Mouse (Mus musculus) MEL (cell line): ENCODE results near the gene Ttll11. TPM values are rescaled to one million over a fixed set of nuclear protein-coding genes. Genes with fewer than 3 reads are reported as not detected.

Experiments used
- DNase-seq: peaks from one replicate; pipeline ENCODE4 v3.0.0; 2011; ENCODE audit warnings: low read depth, low spot score
- H3K27ac ChIP-seq: 2 replicates; pipeline ENCODE4 v1.5.1; 2012; ENCODE audit warnings: low read depth, mild to moderate bottlenecking, control low read depth, low read length, moderate library complexity; ENCODE audit not compliant: control insufficient read depth
- H3K27me3 ChIP-seq, 2 experiments: fragments of 150-350 bp in 1 of 2; sonication (generic) in 1 of 2; 2 replicates each; pipeline ENCODE4 v1.6.1; 2012; ENCODE audit warnings: low read length in 2 of 2, mild to moderate bottlenecking in 2 of 2, improper control_type of control experiment in 1 of 2, moderate library complexity in 1 of 2; ENCODE audit not compliant: insufficient read depth in 2 of 2, control insufficient read depth in 1 of 2
- H3K36me3 ChIP-seq, 2 experiments: 2 replicates each; pipeline ENCODE4 v1.6.1; 2012 to 2014; ENCODE audit warnings: low read length in 2 of 2, improper control_type of control experiment in 1 of 2, inconsistent platforms in 1 of 2, mild to moderate bottlenecking in 1 of 2; ENCODE audit not compliant: insufficient read depth in 2 of 2, control insufficient read depth in 1 of 2
- H3K4me1 ChIP-seq, 2 experiments: fragments of 150-350 bp in 1 of 2; sonication (generic) in 1 of 2; 2 replicates each; pipeline ENCODE4 v1.6.1; 2012; ENCODE audit warnings: low read length in 2 of 2, improper control_type of control experiment in 1 of 2, mild to moderate bottlenecking in 1 of 2; ENCODE audit not compliant: insufficient read depth in 2 of 2, control insufficient read depth in 1 of 2
- H3K4me3 ChIP-seq, 2 experiments: fragments of 150-350 bp in 1 of 2; sonication (generic) in 1 of 2; 2 replicates each; pipeline ENCODE4 v1.5.1; 2012; ENCODE audit warnings: low read depth in 2 of 2, low read length in 2 of 2, mild to moderate bottlenecking in 2 of 2, moderate library complexity in 2 of 2, control low read depth in 1 of 2, improper control_type of control experiment in 1 of 2; ENCODE audit not compliant: control insufficient read depth in 1 of 2, insufficient read depth in 1 of 2
- H3K79me2 ChIP-seq: 2 replicates; pipeline ENCODE4 v1.6.1; 2012; ENCODE audit warnings: mild to moderate bottlenecking, low read length, moderate library complexity; ENCODE audit not compliant: control insufficient read depth, poor library complexity, insufficient read depth
- H3K9ac ChIP-seq: 2 replicates; pipeline ENCODE4 v1.6.1; 2012; ENCODE audit warnings: low read depth, mild to moderate bottlenecking, control low read depth, low read length, moderate library complexity; ENCODE audit not compliant: control insufficient read depth, poor library complexity, severe bottlenecking
- H3K9me3 ChIP-seq: fragments of 150-350 bp; sonication (generic); replicated peaks from 2 replicates; pipeline ENCODE4 v1.6.1; 2012; ENCODE audit warnings: mild to moderate bottlenecking, low read length, improper control_type of control experiment, moderate library complexity; ENCODE audit not compliant: insufficient read depth
- CTCF ChIP-seq, 3 experiments: IDR thresholded peaks in 2 of 3; conservative IDR thresholded peaks in 1 of 3; 2 replicates each; pipeline ENCODE4 v1.5.1; 2011 to 2012; ENCODE audit warnings: low read length in 3 of 3, low read depth in 2 of 3, mild to moderate bottlenecking in 2 of 3, improper control_type of control experiment in 1 of 3, inconsistent platforms in 1 of 3, mixed read lengths in 1 of 3, moderate library complexity in 1 of 3; ENCODE audit not compliant: control insufficient read depth in 1 of 3, insufficient read depth in 1 of 3, poor library complexity in 1 of 3, severe bottlenecking in 1 of 3
- E2F4 ChIP-seq: IDR thresholded peaks from 2 replicates; pipeline ENCODE4 v1.6.1; 2011; ENCODE audit warnings: low read depth, low read length, improper control_type of control experiment, borderline replicate concordance
- ELF1 ChIP-seq: IDR thresholded peaks from 2 replicates; pipeline ENCODE4 v1.6.1; 2014; ENCODE audit warnings: low read depth, mild to moderate bottlenecking, inconsistent platforms, low read length, improper control_type of control experiment, moderate library complexity
- EP300 ChIP-seq, 2 experiments: IDR thresholded peaks; 2 replicates each; pipeline ENCODE4 v1.6.1; 2011; ENCODE audit warnings: improper control_type of control experiment in 2 of 2, low read length in 2 of 2, low read depth in 1 of 2, mild to moderate bottlenecking in 1 of 2
- ETS1 ChIP-seq: IDR thresholded peaks from 2 replicates; pipeline ENCODE4 v1.6.1; 2012; ENCODE audit warnings: low read depth, mild to moderate bottlenecking, inconsistent platforms, low read length, improper control_type of control experiment, moderate library complexity
- GABPA ChIP-seq: IDR thresholded peaks from 2 replicates; pipeline ENCODE4 v1.6.1; 2012; ENCODE audit warnings: low read depth, mild to moderate bottlenecking, inconsistent platforms, low read length, improper control_type of control experiment, moderate library complexity
- HCFC1 ChIP-seq: IDR thresholded peaks from 2 replicates; pipeline ENCODE4 v1.6.1; 2012; ENCODE audit warnings: low read depth, mild to moderate bottlenecking, inconsistent platforms, low read length, improper control_type of control experiment, moderate library complexity
- KAT2A ChIP-seq: conservative IDR thresholded peaks from 2 replicates; pipeline ENCODE4 v1.6.1; 2012; ENCODE audit warnings: low read depth, low read length, improper control_type of control experiment, inconsistent platforms
- MAX ChIP-seq: IDR thresholded peaks from 2 replicates; pipeline ENCODE4 v1.6.1; 2011; ENCODE audit warnings: low read length, improper control_type of control experiment
- MXI1 ChIP-seq: IDR thresholded peaks from 2 replicates; pipeline ENCODE4 v1.6.1; 2011; ENCODE audit warnings: mild to moderate bottlenecking, low read depth, low read length, improper control_type of control experiment
- MYB ChIP-seq: IDR thresholded peaks from 2 replicates; pipeline ENCODE4 v1.6.1; 2011; ENCODE audit warnings: mild to moderate bottlenecking, low read depth, low read length, improper control_type of control experiment
- POLR2AphosphoS2 ChIP-seq: IDR thresholded peaks from 2 replicates; pipeline ENCODE4 v1.6.1; 2011; ENCODE audit warnings: low read length, improper control_type of control experiment
- RAD21 ChIP-seq: IDR thresholded peaks from 2 replicates; pipeline ENCODE4 v1.6.1; 2011; ENCODE audit warnings: mild to moderate bottlenecking, low read depth, low read length, improper control_type of control experiment
- SMC3 ChIP-seq: IDR thresholded peaks from 2 replicates; pipeline ENCODE4 v1.6.1; 2011; ENCODE audit warnings: low read depth, low read length, improper control_type of control experiment
- TAL1 ChIP-seq: IDR thresholded peaks from 2 replicates; pipeline ENCODE4 v1.6.1; 2012; ENCODE audit warnings: mild to moderate bottlenecking, inconsistent platforms, low read length, moderate library complexity, mixed read lengths
- UBTF ChIP-seq: IDR thresholded peaks from 2 replicates; pipeline ENCODE4 v1.6.1; 2012; ENCODE audit warnings: low read depth, mild to moderate bottlenecking, inconsistent platforms, low read length, improper control_type of control experiment, moderate library complexity, borderline replicate concordance; ENCODE audit not compliant: insufficient read depth
- USF2 ChIP-seq, 2 experiments: IDR thresholded peaks; 2 replicates each; pipeline ENCODE4 v1.6.1; 2011 to 2012; ENCODE audit warnings: improper control_type of control experiment in 2 of 2, low read length in 2 of 2, borderline replicate concordance in 1 of 2, inconsistent platforms in 1 of 2, low read depth in 1 of 2, mild to moderate bottlenecking in 1 of 2; ENCODE audit not compliant: insufficient read depth in 1 of 2
- ZC3H11A ChIP-seq: IDR thresholded peaks from 2 replicates; pipeline ENCODE4 v1.6.1; 2012; ENCODE audit warnings: low read depth, mild to moderate bottlenecking, inconsistent platforms, low read length, improper control_type of control experiment
- ZKSCAN1 ChIP-seq: IDR thresholded peaks from 2 replicates; pipeline ENCODE4 v1.6.1; 2012; ENCODE audit warnings: low read depth, mild to moderate bottlenecking, inconsistent platforms, low read length, improper control_type of control experiment, moderate library complexity
- ZMIZ1 ChIP-seq: IDR thresholded peaks from 2 replicates; pipeline ENCODE4 v1.6.1; 2012; ENCODE audit warnings: low read depth, mild to moderate bottlenecking, inconsistent platforms, low read length, improper control_type of control experiment, moderate library complexity
- polyA plus RNA-seq, 2 experiments: library from polyadenylated mRNA; stranded (reverse) in 1 of 2; unstranded in 1 of 2; fragments of >175 nt in 1 of 2; fragments of >200 nt in 1 of 2; gene quantifications; 2 replicates each; pipeline versions ENCODE4 v1.2.1 to v1.2.4; 2012; ENCODE audit warnings: low replicate concordance in 2 of 2, low read depth in 1 of 2; ENCODE audit not compliant: insufficient read length in 2 of 2, insufficient read depth in 1 of 2, missing spikeins in 1 of 2
- total RNA-seq: library from RNA; depleted of rRNA; stranded (reverse); fragments of 300-350 nt; gene quantifications from 2 replicates; pipeline ENCODE4 v1.2.3, GENCODE M21; 2012

Gene Ttll11
- total and polyA plus RNA-seq, 3 experiments, result 1.2 to 2.5 TPM; not detected in 1

- Histone ChIP-seq H3K27me3 (no peaks in the 10 kb centered on the region), H3K9me3 (no peaks in the 10 kb centered on the region), H3K4me1 (no peaks in the 10 kb centered on the region), H3K79me2 (no peaks in the 10 kb centered on the region)
- DNase-seq, result no peak
- TF ChIP-seq USF2 (IDR thresholded peaks at IDR 0.05; ENCODE audit: borderline replicate concordance in 1 of 2, insufficient read depth in 1 of 2, low read depth in 1 of 2, low read length in 2 of 2) (no peak), ELF1 (no peak)
- TF ChIP-seq, all 39 proteins: peak for 0
- Histone ChIP-seq H3K27ac (no peak overlapping the region), H3K9ac (no peak overlapping the region), H3K4me3 (no peak overlapping the region), H3K36me3 (no peaks in the 10 kb centered on the region)
Measured at GRCm38 (mm10) chr2:35763818-35764217, 215.9 kb downstream of the Ttll11 start.

DNA sequence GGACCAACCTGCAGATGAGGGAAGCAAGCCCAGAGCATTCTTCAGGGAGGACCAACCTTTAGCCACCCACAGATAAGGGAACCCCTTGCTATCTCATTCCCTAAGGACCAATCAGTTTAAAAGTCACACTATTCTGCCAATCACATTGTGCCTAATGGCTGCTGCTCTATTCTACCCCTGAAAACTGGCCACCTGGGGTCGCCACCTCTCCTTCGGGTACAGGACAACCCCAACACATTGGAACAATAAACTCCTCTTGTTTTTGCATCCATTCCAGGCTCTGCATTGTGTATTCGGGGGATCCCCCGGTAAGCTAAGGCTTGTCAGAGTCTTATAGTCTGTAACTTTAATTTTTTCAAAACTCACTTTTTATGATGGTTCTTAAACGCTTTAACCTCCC, 218.3 kb downstream of the Ttll11 start:
- DNase-seq, result peak; percentile 28
- Histone ChIP-seq H3K27me3 (no peaks in the 10 kb centered on the region), H3K9ac (no peak overlapping the region), H3K4me1 (no peaks in the 10 kb centered on the region), H3K4me3 (no peak overlapping the region), H3K27ac (no peak overlapping the region), H3K9me3 (no peaks in the 10 kb centered on the region), H3K36me3 (no peaks in the 10 kb centered on the region), H3K79me2 (no peaks in the 10 kb centered on the region)
- TF ChIP-seq POLR2AphosphoS2, result no peak
- no peak for TF ChIP-seq MYB
- TF ChIP-seq EP300 (IDR thresholded peaks at IDR 0.05; ENCODE audit: low read depth in 1 of 2, low read length in 2 of 2), result no peak
- no peak for TF ChIP-seq ZKSCAN1
- TF ChIP-seq ZC3H11A, result peak; percentile 47
- TF ChIP-seq HCFC1, result no peak
- no peak for TF ChIP-seq MAX
- TF ChIP-seq CTCF (IDR thresholded peaks at IDR 0.05 in 2 of 3, conservative IDR thresholded peaks at IDR 0.05 in 1 of 3; ENCODE audit: control insufficient read depth in 1 of 3, insufficient read depth in 1 of 3, low read depth in 2 of 3, low read length in 3 of 3, poor library complexity in 1 of 3, severe bottlenecking in 1 of 3), result peak in 2 of 3 experiments; percentile 43 to 52; a peak in 4 of 6 replicates
- TF ChIP-seq SMC3, result peak; percentile 70
- no peak for TF ChIP-seq MXI1
- no peak for TF ChIP-seq E2F4
- no peak for TF ChIP-seq TAL1
- TF ChIP-seq ETS1, result no peak
- no peak for TF ChIP-seq UBTF
- TF ChIP-seq RAD21, result peak; percentile 44
- no peak for TF ChIP-seq GABPA
- no peak for TF ChIP-seq KAT2A
- no peak for TF ChIP-seq ZMIZ1
- TF ChIP-seq ELF1, result no peak
